Mouse (Mus musculus) heart, adult 2 months (tissue): ENCODE measurements around the gene Rapgef3.

Experiments
- CTCF ChIP-seq: fragments of 200-600 bp; IDR thresholded peaks from 2 replicates; pipeline ENCODE4 v1.8.1; 2022; ENCODE audit warnings: antibody characterized with exemption, mild to moderate bottlenecking, moderate library complexity
- POLR2A ChIP-seq: fragments of 200-500 bp; IDR thresholded peaks from 2 replicates; pipeline ENCODE4 v1.6.1; 2011; ENCODE audit warnings: mild to moderate bottlenecking, low read depth, low read length, control low read depth; ENCODE audit not compliant: insufficient read depth

DNA sequence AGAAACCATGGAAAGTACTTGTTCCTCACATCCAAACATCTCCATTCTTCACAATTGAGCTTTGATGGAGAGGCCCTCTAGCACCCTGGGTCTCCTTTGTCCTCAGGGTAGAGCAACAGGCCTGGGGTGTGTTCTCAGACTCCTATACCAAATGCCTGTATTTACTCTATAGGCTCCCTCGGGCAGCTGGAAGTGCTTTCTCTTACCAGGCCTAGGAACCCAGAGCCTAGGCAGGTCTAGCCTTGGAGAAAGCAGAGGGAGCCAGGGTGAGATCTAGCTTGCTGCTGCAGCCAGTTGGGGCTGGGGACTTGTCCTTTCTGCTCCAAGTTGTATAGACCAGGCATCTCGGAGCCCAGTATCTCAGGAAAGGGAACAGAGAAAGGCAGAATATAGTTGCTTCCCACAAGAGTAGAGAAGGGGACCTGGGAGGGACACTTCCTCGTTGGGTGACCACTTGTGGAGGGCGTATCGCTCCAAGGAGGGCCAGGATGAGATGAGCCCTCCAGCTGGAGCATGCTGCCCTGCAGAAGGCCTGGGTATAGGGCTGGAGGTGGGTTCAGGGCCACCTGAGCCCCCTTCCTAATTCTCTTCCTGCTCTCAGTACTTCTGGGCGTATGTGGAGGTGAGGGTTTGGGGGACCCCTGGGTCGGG lies 19.5 kb upstream of the Rapgef3 start:
- no peak for TF ChIP-seq CTCF
- no peak for TF ChIP-seq POLR2A
